Mouse (Mus musculus): ENCODE measurements around the gene Rhobtb1. TPM values are rescaled to one million over a fixed set of nuclear protein-coding genes. Genes with fewer than 3 reads are reported as not detected.

Rhobtb1 gene
- total RNA-seq, 2 experiments from 2014 or later: 21.8 to 29.1 TPM

DNA sequence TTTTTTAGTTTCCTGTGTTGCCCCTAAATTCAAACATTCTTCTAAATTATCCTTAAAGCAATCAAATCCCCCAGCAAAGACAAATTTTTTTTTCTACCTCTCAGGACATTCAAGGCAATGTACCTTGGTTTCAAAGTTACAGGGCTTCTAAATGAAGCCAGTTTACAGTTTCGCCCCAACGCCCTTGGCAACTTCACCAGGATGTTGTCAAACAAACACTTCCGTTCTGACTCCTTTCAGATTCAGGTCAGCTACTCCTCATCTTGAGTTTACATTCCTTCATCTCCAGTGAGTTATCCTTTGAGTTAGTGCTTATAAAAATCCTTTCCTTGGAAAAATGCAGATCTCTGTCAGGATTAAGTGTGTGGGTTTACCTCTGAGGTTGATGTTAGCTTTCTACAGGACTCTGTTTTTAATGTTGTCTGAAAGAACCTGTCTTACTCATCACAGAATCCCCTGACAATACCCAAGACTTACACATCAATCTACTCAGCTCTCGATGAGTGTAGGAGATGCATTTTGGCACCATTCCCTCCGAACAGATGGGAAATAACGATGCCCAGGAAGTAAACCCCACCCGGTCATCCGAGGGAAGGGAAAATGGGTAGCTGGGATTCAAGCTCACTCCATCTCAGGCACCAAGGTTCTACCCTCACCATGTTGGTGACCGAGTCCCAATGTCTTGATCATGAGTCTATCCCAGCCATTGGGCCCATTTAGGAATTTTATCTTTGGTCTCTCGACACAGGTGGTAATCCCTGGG, 94.9 kb downstream of the Rhobtb1 start:
- Histone ChIP-seq H3K4me3 (peak overlapping the region; percentile 52), H3K27ac (peak overlapping the region; percentile 78)
- no peak for DNase-seq
- intact Hi-C loops (cut with DNase I): no loop called here
- no peak for TF ChIP-seq CTCF (IDR thresholded peaks at IDR 0.05)

DNA sequence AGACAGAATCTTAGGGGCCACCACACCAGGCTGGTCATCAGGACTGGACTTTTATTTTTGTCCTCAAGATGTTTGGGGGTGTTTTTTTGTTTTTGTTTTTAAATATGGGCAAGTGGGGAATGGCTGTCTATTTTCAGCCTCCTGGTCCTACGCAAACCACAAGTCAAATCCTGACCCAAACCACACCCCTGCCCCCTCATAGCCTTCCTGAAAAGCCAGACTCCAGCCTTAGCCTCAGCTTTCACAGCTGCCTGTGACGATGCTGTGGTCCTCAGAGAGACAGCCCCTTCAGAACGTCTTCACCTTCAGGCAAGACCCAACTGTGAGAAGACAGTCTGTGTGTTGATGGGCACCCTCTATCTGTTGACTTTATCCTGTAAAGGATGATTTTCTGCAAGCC, 95.5 kb downstream of the Rhobtb1 start:
- intact Hi-C loops (cut with DNase I): no loop called here
- Histone ChIP-seq H3K4me3 (peak overlapping the region; percentile 52), H3K27ac (peak overlapping the region; percentile 78)
- no peak for TF ChIP-seq CTCF (IDR thresholded peaks at IDR 0.05)
- DNase-seq: no peak

- no peak for TF ChIP-seq CTCF (IDR thresholded peaks at IDR 0.05)
- intact Hi-C loops (cut with DNase I): no loop called here
- Histone ChIP-seq H3K27ac (peak overlapping the region; percentile 78), H3K4me3 (peak overlapping the region; percentile 52)
- DNase-seq: no peak
Measured at GRCm38 (mm10) chr10:69247311-69248033, 96.2 kb downstream of the Rhobtb1 start.

DNA sequence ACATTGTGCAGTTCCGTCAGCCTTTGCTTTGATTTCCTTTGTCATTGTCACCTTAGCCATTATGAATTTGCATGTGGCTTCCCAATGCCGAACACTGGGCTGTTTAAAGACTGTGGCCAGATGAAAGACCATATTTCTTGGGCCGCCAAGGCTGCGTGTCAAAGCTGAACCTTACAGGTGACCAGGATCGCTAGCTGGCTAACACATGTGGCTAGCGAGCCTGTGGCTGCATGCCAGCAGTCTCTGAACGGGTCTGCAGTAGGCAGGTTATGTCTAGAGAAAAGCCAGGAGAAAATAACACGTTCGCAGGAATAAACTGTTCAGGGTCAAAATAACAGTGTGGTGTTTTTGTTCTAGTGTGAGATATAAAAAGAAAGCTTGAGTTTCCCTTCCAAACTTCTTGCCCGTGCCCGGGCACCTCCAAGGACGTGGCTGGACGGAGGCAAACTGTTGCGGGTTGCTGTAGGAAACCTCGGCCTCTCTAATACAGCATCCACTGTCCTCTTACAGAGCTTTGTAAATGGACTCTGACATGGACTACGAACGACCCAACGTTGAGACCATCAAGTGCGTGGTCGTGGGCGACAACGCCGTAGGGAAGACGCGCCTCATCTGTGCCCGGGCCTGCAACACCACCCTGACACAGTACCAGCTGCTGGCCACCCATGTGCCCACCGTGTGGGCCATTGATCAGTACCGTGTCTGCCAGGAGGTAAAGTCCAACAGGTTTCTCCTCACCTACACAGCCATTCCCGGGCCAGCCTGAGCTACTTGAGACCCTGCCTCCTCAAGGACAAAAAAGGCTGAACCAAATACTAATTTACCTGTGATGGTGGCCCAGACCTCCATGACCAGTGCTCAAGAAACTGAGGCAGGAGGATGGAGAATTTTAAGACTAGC, 97.3 kb downstream of the Rhobtb1 start:
- H3K4me3 ChIP-seq: peak overlapping the region; percentile 5; the same call in 1 of the 2 replicates
- peak overlapping the region; percentile 63 for H3K27ac ChIP-seq
- intact Hi-C loops (cut with DNase I): no loop called here
- no peak for TF ChIP-seq CTCF (IDR thresholded peaks at IDR 0.05)
- DNase-seq: no peak

DNA sequence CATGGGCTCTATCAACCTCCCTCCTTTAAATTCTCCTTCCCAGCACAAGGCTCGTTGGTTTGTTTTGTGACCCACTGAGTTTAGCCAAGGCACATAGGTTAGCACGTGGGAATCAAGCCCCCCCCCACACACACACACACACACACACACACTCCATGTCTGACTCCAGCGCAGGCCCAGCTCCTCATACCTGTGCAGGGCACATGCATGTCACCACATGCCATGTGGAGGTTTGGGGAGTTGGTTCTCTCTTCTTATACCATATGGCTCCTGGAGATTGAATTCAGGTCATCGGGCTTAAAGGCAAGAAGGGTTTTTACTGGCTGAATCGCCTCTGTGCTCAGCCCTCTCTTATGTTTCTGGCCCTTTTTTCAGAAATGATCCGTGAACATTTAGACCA, 100.0 kb downstream of the Rhobtb1 start:
- intact Hi-C loops (cut with DNase I): no loop called here
- Histone ChIP-seq H3K4me3 (no peak overlapping the region), H3K27ac (no peak overlapping the region)
- no peak for DNase-seq
- no peak for TF ChIP-seq CTCF (IDR thresholded peaks at IDR 0.05)

DNA sequence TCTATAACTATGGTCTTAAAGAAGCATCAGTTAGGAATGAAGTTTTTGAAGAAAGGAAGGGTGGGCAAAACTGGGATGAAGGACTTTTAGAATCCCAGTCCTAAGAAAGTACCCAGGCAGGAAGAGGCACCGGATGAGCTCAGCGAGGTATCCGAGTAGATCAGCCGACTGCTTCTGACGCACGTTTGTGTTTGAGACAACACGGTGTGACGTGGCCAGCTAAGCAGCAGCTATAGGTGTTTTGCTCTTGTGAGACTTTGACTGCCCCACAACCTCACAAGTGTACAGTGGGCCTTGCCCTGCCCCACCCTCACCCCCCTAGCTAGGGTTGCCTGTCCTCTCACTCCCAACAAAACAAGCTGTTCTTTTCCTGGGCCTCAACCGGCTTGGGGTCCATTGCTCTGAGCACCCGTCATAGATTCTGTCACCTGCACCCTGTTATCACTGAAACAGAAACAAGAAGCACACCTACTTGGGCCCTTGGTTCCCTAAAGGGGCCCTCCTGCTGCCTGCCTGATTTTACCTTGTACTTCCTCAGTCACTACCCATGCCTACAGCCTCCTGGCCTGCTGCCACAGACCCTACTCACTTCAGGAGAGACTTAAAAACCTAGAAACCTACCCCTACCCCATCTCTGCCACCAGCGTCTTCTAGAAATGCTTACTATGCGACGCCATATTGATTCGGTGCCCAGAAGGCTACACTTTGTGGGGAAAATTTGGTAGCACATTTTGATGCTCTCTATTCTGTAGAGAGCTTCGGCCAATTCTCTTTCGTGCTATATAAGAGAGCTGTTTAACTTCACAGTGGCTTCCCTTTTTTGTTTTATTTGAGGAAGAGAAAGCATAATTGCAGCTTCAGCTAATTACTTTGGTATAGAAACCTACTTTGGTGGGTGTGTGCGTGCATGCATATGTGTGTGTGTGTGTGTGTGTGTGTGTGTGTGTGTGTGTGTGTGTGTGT, 101.2 kb downstream of the Rhobtb1 start:
- intact Hi-C loops (cut with DNase I): no loop called here
- no peak for TF ChIP-seq CTCF (IDR thresholded peaks at IDR 0.05)
- Histone ChIP-seq H3K27ac (peak overlapping the region; percentile 67), H3K4me3 (no peak overlapping the region)
- DNase-seq: no peak

DNA sequence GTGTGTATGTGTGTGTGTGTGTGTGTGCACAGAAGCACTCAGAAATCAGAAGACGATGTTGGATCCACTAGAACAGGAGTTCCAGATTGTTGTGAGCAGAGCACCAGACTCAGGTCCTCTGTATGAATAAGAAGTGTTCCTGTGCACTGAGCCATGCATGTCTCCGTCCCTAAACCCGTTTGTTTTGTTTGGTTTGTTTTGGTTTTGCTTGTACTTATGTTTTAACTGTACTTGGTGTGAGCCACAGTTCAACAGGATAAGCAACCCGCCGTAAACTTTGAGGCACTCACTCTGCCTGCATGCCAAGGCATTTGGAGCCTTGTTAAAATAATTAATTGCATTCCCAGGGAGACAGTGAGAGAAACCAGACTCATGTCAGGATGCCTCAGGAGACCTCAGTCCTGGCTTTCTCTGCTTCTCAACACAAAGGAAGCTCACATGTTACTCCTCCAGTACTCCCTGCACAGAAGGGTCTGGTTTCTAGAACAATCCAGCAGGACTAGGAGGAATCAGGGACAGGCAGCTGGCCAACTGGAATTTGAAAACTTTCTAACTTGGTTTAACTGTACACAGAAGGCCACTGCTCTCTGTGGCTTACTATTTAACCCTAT, 101.9 kb downstream of the Rhobtb1 start:
- TF ChIP-seq CTCF (IDR thresholded peaks at IDR 0.05): no peak
- Histone ChIP-seq H3K27ac (peak overlapping the region; percentile 80), H3K4me3 (no peak overlapping the region)
- intact Hi-C loops (cut with DNase I): no loop called here
- DNase-seq: no peak

- DNase-seq: no peak
- Histone ChIP-seq H3K4me3 (no peak overlapping the region; the same call in 1 of the 2 replicates), H3K27ac (peak overlapping the region; percentile 80)
- no peak for TF ChIP-seq CTCF (IDR thresholded peaks at IDR 0.05)
- intact Hi-C loops (cut with DNase I): loop anchor here (2.0 kb wide), 1 partner anchor 41 kb away; the partner anchor contains the start of gene A930033H14Rik
Measured at GRCm38 (mm10) chr10:69253686-69254080, 102.4 kb downstream of the Rhobtb1 start.

DNA sequence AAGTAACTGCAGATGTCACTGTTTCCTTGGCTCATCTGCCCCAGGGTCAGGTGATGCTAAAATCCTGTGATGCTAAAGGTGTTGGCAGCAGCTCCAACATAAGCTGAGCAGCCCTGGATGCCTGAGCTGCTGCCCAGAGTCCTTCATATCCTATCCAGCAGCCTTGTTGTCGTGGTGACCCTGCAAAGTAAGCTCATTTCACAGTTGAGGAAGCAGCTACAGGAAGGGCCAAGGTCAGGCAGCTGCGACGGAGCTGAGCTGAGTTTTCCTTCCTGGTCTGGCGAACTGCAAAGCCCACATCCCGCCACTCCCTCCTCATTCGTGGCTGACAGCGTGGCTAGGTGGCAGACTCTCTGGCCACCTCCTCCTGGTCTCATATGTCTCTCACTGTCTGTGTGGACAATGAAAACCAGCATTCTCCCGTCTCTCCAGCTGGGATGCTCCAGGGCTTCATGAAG, 103.2 kb downstream of the Rhobtb1 start:
- Histone ChIP-seq H3K27ac (peak overlapping the region; percentile 80), H3K4me3 (peak overlapping the region; percentile 6; the same call in 1 of the 2 replicates)
- TF ChIP-seq CTCF (IDR thresholded peaks at IDR 0.05): no peak
- intact Hi-C loops (cut with DNase I): loop anchor here (2.0 kb wide), 1 partner anchor 42 kb away; the partner anchor contains the start of gene A930033H14Rik
- DNase-seq: peak; percentile 70

DNA sequence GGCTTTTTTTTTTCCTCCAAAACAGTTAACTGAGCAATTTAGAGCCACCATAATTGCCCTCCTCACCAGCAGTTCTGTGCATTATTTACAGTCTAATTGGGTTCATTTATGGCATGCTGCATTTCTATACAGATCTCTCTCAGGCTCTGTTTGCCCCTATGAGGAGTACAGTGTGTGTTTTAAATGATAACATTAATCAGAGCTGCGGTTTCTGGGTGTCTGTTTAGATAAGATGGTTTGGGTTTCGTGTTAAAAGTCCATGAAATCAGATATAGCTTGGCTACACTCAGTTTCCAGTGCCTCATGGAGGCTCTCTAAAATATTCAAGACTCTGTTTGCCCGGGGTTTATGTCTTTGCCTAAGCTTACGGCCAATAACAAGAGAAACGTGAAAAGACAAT, 104.4 kb downstream of the Rhobtb1 start:
- intact Hi-C loops (cut with DNase I): loop anchor here (2.0 kb wide), 1 partner anchor 43 kb away; the partner anchor contains the start of gene A930033H14Rik
- no peak for TF ChIP-seq CTCF (IDR thresholded peaks at IDR 0.05)
- no peak for DNase-seq
- peak overlapping the region; percentile 80; the same call in 1 of the 2 replicates for H3K27ac ChIP-seq
- no peak overlapping the region for H3K4me3 ChIP-seq
